Mouse (Mus musculus) liver, embryonic 14.5 days (tissue): ENCODE measurements around the gene Calhm1. TPM values are rescaled to one million over a fixed set of nuclear protein-coding genes. Genes with fewer than 3 reads are reported as not detected.

Experiments used
- ATAC-seq: fragments of 200-750 bp; cut with Nextera tagmentation; 2 replicates; pipeline ENCODE4 v1.8.0; 2017; ENCODE audit warnings: moderate number of reproducible peaks, mild to moderate bottlenecking, moderate library complexity; ENCODE audit not compliant: insufficient read depth
- DNase-seq, 3 experiments: peaks; one replicate each; pipeline ENCODE4 v3.0.0-alpha.2; 2012 to 2013; ENCODE audit warnings: low read depth in 3 of 3, low spot score in 3 of 3
- H3K27ac ChIP-seq: fragments of 300-500 bp; sonication (generic); 2 replicates; pipeline ENCODE4 v1.5.1; 2014; ENCODE audit warnings: moderate library complexity, mild to moderate bottlenecking, control low read depth, inconsistent platforms
- H3K27me3 ChIP-seq: fragments of 300-500 bp; sonication (generic); 2 replicates; pipeline ENCODE4 v1.6.1; 2014; ENCODE audit warnings: mild to moderate bottlenecking, low read length, moderate library complexity; ENCODE audit not compliant: control insufficient read depth, insufficient read depth
- H3K36me3 ChIP-seq: fragments of 300-500 bp; sonication (generic); replicated peaks from 2 replicates; pipeline ENCODE4 v1.6.1; 2014; ENCODE audit warnings: low read depth; ENCODE audit not compliant: control insufficient read depth, insufficient read depth
- H3K4me1 ChIP-seq, 2 experiments: fragments of 200-500 bp in 1 of 2; fragments of 300-500 bp in 1 of 2; sonication (generic) in 1 of 2; replicated peaks; 2 replicates each; pipeline ENCODE4 v1.6.1; 2012 to 2014; ENCODE audit warnings: antibody characterized with exemption in 1 of 2, inconsistent platforms in 1 of 2, low read length in 1 of 2; ENCODE audit not compliant: control insufficient read depth in 2 of 2, insufficient read depth in 2 of 2
- H3K4me2 ChIP-seq: fragments of 300-500 bp; sonication (generic); 2 replicates; pipeline ENCODE4 v1.6.1; 2014; ENCODE audit warnings: low read depth, mild to moderate bottlenecking, control low read depth, moderate library complexity
- H3K4me3 ChIP-seq, 2 experiments: fragments of 200-500 bp in 1 of 2; fragments of 300-500 bp in 1 of 2; sonication (generic) in 1 of 2; 2 replicates each; pipeline ENCODE4 v1.5.1; 2012 to 2014; ENCODE audit warnings: low read depth in 2 of 2, low read length in 2 of 2, mild to moderate bottlenecking in 2 of 2, control low read depth in 1 of 2, inconsistent platforms in 1 of 2, moderate library complexity in 1 of 2; ENCODE audit not compliant: insufficient read depth in 1 of 2
- H3K9ac ChIP-seq: fragments of 300-500 bp; sonication (generic); replicated peaks from 2 replicates; pipeline ENCODE4 v1.6.1; 2014; ENCODE audit warnings: mild to moderate bottlenecking, control low read depth, moderate library complexity
- H3K9me3 ChIP-seq: fragments of 300-500 bp; sonication (generic); 2 replicates; pipeline ENCODE4 v1.6.1; 2016; ENCODE audit warnings: low read length, mixed read lengths; ENCODE audit not compliant: control insufficient read depth
- CTCF ChIP-seq: IDR thresholded peaks from 2 replicates; pipeline ENCODE4 v1.5.1; 2016; ENCODE audit warnings: antibody characterized with exemption, low read depth, control low read depth
- EP300 ChIP-seq: IDR thresholded peaks from 2 replicates; pipeline ENCODE4 v1.6.1; 2016; ENCODE audit warnings: antibody characterized with exemption, low read depth
- WGBS: fragments of 180-500 bp; shearing (Covaris S2); extraction: QIAGEN DNeasy Blood & Tissue Kit; methylation state at CpG from one replicate; pipeline ENCODE4 v1.1.7; 2014; ENCODE audit not compliant: insufficient replicate concordance; 5-methylcytosine and 5-hydroxymethylcytosine counted together
- polyA plus RNA-seq, 2 experiments: library from polyadenylated mRNA; depleted of rRNA in 1 of 2; stranded (reverse) in 1 of 2; unstranded in 1 of 2; fragments of >200 nt; fragmentation: Nextera tagmentation in 1 of 2; extraction: Ambion mirVana in 1 of 2; gene quantifications; 2 replicates each; pipeline versions ENCODE4 v1.2.1 to v1.2.3; 2012 to 2014

Calhm1 gene
- polyA plus RNA-seq, 2 experiments = not detected

DNA sequence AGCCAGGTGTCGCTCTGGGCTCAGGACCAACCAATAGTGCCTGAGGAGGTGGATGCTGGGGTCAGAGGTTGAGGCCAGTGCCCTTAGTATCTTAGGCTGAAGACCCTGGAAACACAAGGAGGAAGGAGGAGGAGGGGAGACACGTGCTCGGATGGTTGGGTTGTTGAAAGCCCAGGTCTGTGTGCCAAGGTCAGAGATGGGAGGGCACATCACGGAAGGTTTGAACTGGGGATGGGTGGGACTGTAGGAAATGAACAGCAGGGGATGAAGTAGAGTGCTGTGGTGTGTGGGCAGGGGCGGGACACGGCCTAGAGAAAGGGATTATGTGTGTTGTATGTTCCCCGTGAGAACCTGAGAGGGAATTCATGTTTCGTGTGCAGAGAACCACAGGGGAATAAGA lies 40.2 kb upstream of the Calhm1 start:
- Histone ChIP-seq H3K4me1 (no peaks in the 10 kb centered on the region), H3K27me3 (peaks cover 21% of the 10 kb centered on the region), H3K4me2 (no peak overlapping the region), H3K9ac (no peak overlapping the region), H3K4me3 (no peak overlapping the region), H3K36me3 (no peaks in the 10 kb centered on the region), H3K9me3 (no peaks in the 10 kb centered on the region), H3K27ac (no peak overlapping the region)
- DNase-seq (no peak), ATAC-seq (no peak)
- TF ChIP-seq CTCF (no peak), EP300 (no peak)
- 47% methylated on average over 8 of the region's 8 CpGs for WGBS

DNA sequence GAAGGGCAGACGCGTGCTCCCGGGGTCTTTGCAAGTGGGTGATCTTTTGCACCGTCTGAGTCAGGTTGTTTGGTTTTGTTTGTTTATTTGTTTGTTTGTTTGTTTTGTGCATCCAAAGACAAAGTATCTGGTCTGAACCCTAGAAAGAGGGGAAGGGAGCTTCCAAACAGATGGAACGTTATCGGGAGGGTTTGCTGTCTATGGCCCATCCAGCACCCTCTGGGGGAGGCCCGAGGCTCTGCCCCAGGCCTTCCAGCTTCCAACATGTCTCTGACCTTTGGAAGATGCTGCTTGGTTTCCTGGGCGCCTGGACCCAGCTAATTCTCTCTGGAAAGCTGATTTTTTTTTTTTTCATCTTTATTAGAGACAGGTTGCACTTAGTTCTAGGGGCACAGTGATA lies 36.0 kb upstream of the Calhm1 start:
- H3K9ac ChIP-seq = no peak overlapping the region
- no peak overlapping the region for H3K4me3 ChIP-seq
- ATAC-seq (no peak), DNase-seq (no peak)
- no peak overlapping the region for H3K27ac ChIP-seq
- no peaks in the 10 kb centered on the region for H3K36me3 ChIP-seq
- H3K27me3 ChIP-seq = peaks cover 40% of the 10 kb centered on the region
- no peak for TF ChIP-seq CTCF
- TF ChIP-seq EP300 = no peak
- 0 out of 4 replicates have a peak, but pooled peaks cover 0 to 2% of the 10 kb centered on the region in 2 experiments for H3K4me1 ChIP-seq
- H3K9me3 ChIP-seq = no peaks in the 10 kb centered on the region
- 23% methylated on average over 8 of the region's 8 CpGs for WGBS
- H3K4me2 ChIP-seq = no peak overlapping the region

DNA sequence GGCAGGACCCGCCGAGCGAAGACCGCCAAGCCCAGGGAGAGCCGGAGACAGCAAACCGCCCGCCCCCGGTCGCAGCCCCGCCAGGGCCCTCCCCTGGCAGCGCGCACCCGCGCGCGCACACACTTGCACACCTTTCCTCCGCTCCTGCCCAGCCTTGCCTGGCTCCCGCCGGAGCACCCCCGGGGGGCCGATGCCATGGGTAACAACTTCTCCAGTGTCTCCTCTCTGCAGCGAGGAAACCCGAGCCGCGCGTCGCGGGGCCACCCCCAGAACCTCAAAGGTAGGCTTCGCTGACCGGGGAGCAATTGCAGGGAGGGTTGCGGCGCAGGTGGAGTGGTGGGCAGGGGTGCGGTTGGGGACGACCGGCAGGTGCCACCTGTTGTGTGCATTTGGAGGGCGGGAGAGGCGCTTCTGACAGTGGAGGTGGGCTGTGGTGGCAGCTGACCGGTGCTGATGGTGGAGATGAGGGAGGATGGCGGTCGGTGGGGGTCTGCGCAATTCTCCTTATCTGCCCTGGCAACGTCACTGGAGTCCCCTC lies 35.3 kb upstream of the Calhm1 start:
- Histone ChIP-seq H3K27ac (no peak overlapping the region), H3K27me3 (peaks cover 40% of the 10 kb centered on the region), H3K9me3 (no peaks in the 10 kb centered on the region), H3K9ac (no peak overlapping the region), H3K36me3 (no peaks in the 10 kb centered on the region), H3K4me2 (peak overlapping the region; percentile 65), H3K4me1 (0 out of 4 replicates have a peak, but pooled peaks cover 0 to 2% of the 10 kb centered on the region in 2 experiments), H3K4me3 (peak overlapping the region; percentile 28 to 55; a peak in 3 of 4 replicates)
- DNase-seq (no peak), ATAC-seq (no peak)
- no peak for TF ChIP-seq CTCF
- TF ChIP-seq EP300 = no peak
- WGBS = 2% methylated on average over 41 of the region's 42 CpGs

DNA sequence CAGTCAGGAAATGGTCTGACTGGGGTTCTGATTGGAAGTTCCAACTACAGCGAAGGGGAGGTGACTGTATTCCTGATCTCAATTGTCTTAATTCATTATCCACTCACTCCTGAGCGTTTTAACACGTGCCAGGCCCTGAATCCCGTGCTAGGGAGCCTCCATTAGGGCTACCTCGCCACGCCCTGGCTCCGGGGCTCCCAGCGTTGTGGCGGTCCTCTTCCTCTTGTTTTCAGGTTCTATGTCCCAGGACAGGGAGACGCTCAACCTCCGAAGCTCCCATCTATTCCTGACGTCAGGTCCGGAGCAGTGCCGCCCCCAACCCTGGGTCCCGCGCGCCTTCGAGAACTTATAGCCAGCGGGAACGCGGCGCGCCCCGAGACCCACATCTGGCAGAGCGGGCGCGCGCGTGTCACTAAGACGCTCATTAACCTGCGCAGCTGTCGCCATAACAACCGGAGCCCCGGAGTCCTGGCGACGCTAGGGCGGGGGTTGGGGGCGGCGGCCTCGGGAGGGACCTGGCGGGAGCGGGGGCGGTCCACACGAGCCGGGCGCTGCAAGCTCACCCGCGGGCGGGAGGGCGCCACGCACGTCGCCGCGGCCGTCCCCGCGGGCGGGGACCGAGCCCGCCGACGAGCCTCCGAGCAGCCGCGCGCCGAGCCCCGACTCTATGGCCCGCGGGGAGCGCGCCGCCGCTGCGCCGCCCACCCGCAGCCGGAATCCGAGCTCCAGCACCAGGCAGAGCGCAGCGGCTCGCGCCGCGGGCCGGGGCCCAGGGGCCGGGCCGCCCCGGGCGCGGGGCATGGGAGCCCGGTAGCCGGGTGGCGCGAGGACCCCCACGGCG lies 34.6 kb upstream of the Calhm1 start, which contains the start of gene Neurl1a:
Neurl1a (plus strand) TSS at position 390 of the 841 bp plus-strand sequence.
- Histone ChIP-seq H3K9me3 (no peaks in the 10 kb centered on the region), H3K9ac (no peak within 1 kb of the TSS), H3K27me3 (peaks cover 40% of the 10 kb centered on the region), H3K4me2 (peak within 1 kb of the TSS; percentile 65), H3K4me1 (0 out of 4 replicates have a peak, but pooled peaks cover 0 to 2% of the 10 kb centered on the region in 2 experiments), H3K27ac (no peak within 1 kb of the TSS), H3K36me3 (no peaks in the 10 kb centered on the region), H3K4me3 (peak within 1 kb of the TSS; percentile 28 to 55)
- DNase-seq = no peak
- TF ChIP-seq CTCF (no peak), EP300 (no peak)
- WGBS = under 1% methylated on average over 87 of the region's 98 CpGs
- ATAC-seq = no peak

DNA sequence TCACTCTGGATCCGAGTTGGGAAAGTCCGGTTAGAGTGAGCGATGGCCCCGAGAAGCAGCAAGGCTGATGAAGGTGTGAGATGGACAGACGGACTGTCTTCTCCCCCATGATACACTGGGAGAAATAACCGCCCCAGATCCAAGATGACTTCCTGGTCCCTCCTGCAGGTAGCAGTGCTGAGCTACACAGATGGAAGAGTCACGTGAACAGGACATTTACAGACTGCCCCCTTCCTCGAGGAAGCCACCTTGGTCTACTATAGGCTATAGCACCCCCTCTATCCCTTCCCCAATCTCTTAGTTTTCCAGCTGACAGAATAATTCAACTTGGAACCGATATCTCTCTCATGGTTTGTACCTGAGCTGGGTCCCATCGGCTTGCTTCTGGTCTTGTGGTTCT lies 33.9 kb upstream of the Calhm1 start:
- WGBS = 16% methylated on average over 10 of the region's 10 CpGs
- DNase-seq (no peak), ATAC-seq (no peak)
- Histone ChIP-seq H3K9me3 (no peaks in the 10 kb centered on the region), H3K4me3 (no peak overlapping the region), H3K9ac (no peak overlapping the region), H3K4me2 (peak overlapping the region; percentile 65), H3K4me1 (0 out of 4 replicates have a peak, but pooled peaks cover 0 to 2% of the 10 kb centered on the region in 2 experiments), H3K36me3 (no peaks in the 10 kb centered on the region), H3K27me3 (peaks cover 40% of the 10 kb centered on the region), H3K27ac (no peak overlapping the region)
- no peak for TF ChIP-seq EP300
- TF ChIP-seq CTCF = peak; percentile 36
